Mouse (Mus musculus) hematopoietic stem cell, adult 5-6 weeks (primary cell): ENCODE results near the gene Mcam. TPM values are rescaled to one million over a fixed set of nuclear protein-coding genes. Genes with fewer than 3 reads are reported as not detected.
"Not testable (repeated sequence)": the region's sequence is repeated elsewhere in the genome, so short reads cannot be mapped to it uniquely, and the experiment has no call there.

ENCODE experiments used
- ATAC-seq, 2 experiments: fragments of 125-278 bp in 1 of 2; replicated peaks in 1 of 2; 2 replicates each; pipeline ENCODE4 v1.8.0; 2016 to 2017; ENCODE audit warnings: inconsistent platforms in 2 of 2, mild to moderate bottlenecking in 2 of 2, moderate number of reproducible peaks in 2 of 2, low read depth in 1 of 2, moderate TSS enrichment in 1 of 2; ENCODE audit not compliant: low FRiP score in 2 of 2, poor library complexity in 2 of 2, severe bottlenecking in 2 of 2, insufficient read depth in 1 of 2, low TSS enrichment in 1 of 2
- total RNA-seq: library from RNA; stranded (forward); fragments of 172-1452, 232-1000 nt; gene quantifications from 2 replicates; pipeline ENCODE4 v1.2.3, GENCODE M21; 2017

Mcam gene
- total RNA-seq, 1 experiment from 2014 or later: 1.1 TPM

DNA sequence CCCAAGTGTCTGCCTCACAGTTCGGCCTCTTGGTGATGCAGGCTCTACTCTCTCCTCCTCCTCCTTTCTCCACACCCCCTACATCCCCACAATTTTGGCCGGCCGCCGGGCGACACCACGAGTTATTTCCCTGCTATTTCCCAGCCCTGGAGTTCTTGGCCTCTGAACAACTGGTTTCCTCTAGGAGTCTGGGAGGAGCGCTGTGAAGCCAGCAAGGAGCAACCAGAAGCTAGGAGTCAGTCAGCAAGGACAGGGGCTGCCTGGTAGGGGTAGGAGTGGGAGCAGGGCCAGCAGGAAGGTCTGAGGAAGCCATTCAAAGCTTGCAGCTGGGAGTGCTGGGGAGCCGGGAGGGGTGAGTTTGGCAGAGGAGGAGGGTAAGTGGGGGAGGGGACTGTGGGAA is 27.2 kb upstream of the Mcam start, which contains the start of gene C1qtnf5:
C1qtnf5 (plus strand) TSS at position 136 of the 400 bp plus-strand sequence.
- no peak for ATAC-seq

DNA sequence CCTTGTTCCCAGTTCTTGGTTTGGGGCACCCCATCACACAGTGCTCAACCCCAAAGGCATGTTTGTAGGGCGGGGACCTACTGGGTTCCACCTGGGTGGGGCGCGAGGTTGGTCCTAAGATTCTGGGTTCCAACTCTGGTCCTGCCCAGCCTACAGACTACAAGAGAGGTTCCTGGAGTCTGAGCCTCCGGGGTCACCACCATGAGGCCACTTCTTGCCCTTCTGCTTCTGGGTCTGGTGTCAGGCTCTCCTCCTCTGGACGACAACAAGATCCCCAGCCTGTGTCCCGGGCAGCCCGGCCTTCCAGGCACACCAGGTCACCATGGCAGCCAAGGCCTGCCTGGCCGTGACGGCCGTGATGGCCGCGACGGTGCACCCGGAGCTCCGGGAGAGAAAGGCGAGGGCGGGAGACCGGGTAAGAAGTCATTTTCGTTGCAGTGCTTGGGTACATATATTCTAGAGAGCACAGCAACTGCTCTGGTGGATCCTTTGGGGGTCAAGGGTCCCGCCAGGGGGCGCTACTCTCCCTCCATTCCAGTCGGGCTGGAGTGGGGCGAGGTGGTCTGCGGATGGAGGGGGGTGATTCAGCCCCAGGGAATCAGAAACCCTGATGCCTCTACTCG is 26.6 kb upstream of the Mcam start:
- ATAC-seq: no peak

DNA sequence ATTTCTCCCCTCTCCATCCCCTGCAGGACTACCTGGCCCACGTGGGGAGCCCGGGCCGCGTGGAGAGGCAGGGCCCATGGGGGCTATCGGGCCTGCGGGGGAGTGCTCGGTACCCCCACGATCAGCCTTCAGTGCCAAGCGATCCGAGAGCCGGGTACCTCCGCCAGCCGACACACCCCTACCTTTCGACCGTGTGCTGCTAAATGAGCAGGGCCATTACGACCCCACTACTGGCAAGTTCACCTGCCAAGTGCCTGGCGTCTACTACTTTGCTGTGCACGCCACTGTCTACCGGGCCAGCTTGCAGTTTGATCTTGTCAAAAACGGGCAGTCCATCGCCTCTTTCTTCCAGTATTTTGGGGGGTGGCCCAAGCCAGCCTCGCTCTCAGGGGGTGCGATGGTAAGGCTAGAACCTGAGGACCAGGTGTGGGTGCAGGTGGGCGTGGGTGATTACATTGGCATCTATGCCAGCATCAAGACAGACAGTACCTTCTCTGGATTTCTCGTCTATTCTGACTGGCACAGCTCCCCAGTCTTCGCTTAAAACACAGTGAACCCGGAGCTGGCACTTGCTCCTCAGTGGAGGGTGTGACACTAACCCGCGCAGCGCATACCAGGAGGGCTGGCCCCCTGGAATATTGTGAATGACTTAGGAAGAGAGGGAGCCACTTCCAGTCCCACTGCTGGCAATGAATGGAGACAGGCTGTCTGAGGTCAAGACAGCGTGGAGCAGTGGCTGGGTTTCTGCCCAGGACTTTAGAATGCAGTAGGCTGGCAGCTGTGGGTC is 25.8 kb upstream of the Mcam start:
- ATAC-seq: no peak

DNA sequence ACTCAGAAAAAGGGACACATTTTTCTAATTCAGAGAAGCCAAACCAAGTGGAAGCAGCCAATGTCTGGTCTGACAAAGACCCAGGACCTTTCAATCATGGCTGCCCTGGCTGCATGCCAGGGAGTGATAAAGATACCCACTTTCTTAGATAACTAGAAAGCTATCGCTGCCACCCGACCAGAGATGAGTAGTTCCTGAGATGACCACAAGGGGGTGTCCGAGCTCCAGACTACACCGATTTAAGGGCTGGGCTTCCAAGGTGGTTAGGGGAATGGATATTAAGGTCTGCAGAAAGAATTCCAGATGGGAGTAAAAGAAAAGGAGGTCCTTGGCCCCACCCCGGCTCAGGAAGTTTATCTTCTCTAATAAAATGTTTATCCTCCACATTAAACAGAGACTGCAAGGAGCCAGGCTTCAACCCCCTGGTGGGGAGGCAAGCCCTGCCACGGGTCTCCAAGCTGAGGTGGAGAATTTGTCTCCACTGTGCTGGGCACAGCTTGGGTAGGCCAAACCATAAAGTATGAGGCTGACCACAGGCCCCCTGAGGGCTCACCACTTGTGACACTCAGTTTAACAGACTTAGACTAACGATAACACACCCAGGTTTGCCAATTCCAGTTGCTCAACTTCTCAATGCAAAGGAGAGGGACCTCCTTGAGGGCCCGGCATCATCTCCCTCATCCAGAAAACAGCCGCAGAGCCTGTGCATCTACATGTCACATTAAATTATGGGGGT is 24.7 kb upstream of the Mcam start:
- no peak for ATAC-seq

DNA sequence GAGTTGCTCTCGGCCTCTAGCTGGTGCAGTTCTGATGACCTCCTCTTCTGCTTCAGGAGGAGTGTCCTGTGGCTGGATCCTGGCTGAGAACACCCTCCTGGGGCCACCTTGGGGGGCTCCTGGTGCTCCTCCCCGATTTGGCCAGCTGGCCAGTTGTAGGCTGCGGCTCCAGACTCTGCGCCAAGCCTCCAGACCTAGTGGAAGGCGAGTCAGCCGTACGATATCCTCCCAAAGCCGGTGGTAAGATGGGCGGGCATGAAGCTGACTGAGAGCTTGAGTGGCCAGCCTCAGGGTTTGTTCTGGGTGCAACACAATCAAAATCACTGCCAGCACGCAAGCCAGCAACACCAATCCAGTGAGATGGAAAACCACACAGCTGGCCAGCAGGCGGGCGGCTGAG is 22.4 kb upstream of the Mcam start:
- not testable (repeated sequence) for ATAC-seq

DNA sequence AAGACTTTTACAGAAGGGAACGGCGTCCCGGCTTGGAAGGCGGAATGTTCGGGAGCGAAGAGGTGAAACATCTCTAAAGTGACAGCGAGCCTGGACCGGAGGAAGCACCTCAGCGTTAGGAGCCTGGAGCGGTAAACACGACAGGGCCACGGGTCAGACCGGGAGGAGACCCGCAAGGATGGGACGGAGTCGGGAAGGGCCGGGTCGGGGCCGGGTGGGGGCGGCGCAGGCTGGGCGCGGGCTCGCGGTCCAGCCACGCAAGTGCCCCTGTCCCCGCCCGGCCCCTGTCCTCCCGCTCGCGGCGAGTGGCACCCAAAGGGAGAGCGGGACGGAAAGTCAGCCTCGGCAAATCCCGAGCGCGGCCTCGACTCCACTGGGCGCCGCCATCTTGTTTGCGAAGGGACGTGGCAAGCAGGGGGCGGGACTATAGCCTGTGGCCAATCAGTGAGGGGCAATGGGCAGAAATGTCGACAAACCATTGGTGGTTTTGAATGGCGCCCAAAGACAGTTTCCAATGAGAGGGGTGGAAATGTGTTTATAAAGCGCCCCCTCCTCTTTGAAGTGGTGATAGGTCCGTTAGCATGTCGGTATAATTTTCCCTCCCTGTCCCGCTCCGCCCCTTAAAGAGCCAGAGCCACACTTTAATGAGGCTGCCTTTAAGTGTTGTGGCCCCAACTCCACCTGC is 21.0 kb upstream of the Mcam start, which contains the start of the genes Gm49380 and Rnf26:
Gm49380 (minus strand) TSS at position 396 of the 685 bp plus-strand sequence.
Rnf26 (minus strand) TSS at position 413 of the 685 bp plus-strand sequence.
- peak; percentile 95 to 97 for ATAC-seq

DNA sequence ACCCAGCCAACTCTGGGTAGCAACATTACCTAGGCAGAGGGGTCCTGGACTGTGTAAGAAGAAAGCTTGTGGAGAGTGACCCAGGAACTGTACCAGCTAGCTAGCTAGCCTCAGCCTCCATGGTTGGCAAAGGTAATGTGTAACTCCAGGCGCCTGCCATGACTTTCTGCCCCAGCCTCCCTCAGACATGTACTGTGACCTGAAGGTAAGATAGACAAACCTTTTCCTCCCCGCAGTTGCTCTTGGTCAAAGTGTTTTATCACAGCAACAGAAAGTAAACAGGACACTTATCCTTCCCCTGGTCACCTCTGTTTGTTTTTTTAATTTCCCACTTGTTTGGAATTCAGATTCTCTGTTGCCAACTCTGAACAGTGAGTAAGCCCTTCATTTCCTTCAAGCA is 19.8 kb upstream of the Mcam start:
- no peak for ATAC-seq

DNA sequence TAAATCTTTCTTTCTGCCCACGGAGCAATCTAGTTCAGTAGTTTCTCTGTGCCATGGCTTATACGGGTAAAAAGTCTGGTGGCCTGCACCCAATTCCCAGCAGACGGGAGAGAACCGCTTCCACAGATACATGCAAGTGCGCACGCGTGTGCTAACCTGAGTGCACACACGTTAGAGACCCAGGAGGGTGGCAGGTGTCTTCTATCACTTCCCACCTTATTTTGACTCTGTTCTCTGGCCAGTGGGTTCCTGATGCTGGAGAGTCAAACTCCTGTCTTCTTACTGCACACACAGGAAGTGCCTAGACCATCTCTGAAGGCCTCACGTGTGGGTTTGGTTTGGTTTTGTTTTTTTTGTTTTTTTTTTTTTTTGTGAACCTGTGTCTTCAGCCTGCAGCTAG is 18.7 kb upstream of the Mcam start:
- no peak for ATAC-seq

DNA sequence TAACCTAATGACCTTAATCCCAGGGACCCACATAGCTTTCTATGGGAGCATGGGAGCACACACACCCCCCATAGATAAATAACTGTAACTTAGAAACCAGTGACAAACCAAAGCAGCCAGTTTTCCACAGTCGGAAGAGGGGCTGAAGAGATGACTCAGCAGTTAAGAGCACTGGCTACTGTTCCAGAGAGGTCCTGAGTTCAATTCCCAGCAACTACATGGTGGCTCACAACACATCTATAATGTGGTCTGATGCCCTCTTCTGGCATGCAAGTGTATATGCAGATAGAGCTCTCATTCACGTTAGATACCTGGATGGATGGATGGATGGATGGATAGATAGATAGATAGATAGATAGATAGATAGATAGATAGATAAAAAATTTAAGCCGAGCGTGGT is 18.1 kb upstream of the Mcam start:
- no peak for ATAC-seq

DNA sequence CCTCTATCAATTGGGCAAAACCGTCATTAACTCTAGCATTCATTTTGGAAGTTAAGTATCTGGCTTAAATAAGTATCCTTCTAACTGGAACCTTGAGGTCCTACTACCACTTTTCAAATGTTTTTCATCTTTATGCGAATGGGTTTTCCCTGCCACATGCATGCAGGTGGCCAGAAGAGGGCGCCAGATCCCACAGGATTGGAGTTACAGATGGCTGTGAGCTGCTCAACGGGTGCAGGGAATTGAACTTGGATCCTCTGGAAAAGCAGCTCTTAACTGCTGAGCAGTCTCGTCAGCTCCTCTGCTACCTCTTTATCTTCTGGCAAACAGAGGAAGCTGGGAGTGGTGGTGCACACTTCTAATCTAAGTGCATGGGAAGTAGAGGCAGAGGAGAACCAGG is 15.3 kb upstream of the Mcam start:
- ATAC-seq: 0 out of 4 replicates have a peak, but pooled peaks of 1 of the 2 experiments have one; percentile 42

DNA sequence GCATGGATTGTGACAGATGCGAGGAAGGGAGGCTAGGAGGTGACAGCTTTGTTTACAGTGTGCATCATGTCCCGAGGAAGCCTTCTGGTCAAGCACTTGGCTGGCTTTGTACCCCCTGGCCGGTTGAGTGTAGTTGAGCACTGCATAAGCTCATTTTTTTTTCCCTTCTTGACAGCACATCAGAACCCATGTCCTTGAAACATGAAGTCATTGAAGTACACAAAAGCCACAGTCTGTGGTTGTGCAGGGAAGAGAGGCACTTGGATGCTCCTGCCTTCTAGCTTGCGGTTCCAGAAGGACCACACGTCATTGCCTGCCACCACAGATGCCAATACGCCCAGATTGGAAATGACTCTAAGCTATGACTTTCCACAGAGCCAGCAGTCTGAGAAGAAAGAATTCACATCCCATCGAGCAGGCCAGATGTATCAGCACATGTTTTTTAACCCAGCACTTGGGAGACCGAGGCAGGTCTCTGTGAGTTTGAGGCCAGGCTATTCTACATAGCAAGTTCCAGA is 14.3 kb upstream of the Mcam start:
- ATAC-seq: no peak

DNA sequence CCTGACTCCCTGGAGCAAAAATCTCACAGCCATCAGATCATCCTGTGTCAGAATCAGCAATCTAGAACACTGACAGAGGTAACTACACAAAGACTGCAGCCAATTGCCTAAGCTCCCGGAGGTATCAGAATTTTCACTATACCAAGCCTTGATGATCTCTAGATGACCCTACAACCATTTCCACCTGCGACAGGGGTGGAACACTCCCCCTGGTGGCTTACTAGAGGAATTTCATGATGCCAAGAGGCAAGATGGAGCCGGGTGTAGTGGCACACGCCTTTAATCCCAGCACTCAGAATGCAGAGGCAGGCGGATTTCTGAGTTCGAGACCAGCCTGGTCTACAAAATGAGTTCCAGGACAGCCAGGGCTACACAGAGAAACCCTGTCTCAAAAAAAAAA is 10.0 kb upstream of the Mcam start:
- 0 out of 4 replicates have a peak, but pooled peaks of 1 of the 2 experiments have one; percentile 42 for ATAC-seq

DNA sequence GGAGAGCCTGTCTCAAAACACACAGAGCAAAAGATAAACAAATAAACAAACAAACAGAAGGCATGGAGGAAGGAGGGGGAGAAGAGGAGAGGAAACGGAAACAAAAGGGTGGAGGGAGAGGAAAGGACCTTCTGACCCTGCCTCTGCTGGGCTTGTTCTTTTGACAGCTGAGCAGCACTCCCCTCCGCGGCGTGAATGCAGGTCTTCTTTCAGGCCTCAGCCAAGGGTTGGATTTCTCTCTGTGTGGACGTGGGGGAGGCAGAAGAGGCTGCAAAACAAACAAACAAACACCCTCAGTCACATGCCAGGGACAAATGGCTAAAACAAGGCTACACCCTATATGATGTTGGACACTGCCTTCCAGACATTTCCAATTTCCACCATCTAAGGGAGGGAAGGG is 9.2 kb upstream of the Mcam start:
- no peak for ATAC-seq

DNA sequence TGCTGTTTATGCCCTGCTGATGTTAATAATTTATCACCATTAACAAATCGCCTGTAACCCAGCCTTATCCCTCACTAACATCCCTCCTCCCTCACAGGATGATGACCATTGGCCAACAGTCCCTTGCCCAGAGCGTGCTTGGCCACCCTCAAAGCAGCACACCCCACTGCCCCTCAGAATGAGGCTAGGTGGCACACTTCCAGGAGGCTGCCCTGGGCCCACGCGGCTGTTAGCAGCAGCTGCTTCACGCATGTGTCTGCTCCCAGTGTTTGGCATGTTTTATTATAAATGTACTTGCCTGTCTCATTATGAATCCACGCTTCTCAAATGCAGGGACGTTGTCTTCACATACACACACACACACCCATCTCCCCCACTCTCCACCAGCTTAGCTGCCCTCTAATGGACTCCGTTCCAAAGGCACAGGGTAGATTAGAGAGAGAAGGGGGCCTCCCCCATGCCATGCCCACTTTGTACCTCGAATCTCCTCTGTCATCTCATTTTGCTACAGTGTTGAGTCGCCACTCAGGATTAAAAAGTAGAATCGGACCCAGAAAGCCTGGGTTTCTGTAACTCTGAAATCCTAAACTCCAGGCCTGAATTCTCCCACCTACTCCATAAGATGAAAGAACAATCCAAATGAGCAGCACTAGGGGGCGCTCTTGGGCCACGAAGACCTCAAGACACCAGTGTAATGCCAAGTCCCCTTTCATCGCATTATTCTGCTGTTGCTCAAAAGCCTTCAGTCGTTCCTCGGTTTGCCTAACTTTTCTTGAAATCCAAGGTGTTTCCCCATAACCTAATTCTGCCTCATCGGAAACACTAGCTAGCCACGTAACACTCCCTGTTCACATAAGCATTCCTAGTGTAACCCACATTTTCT is 8.5 kb upstream of the Mcam start:
- ATAC-seq: peak; percentile 53 to 81; a peak in 2 of 4 replicates

DNA sequence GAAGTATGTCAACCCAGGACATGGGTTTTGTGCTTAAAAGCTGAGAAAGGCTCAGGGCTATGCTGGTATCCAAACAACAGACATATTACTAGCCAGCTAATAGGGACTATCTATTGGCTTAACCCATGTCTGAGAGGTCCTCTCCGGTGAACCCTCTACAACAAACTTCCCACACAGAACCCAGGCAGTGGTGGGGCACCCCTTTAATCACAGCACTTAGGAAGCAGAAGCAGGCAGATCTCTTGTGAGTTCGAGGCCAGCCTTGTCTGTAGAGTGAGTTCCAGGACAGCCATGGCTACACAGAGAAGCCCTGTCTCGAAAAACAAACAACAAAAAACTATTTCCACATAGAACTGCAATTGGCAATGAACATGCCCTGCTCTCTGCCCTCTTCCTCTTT is 7.5 kb upstream of the Mcam start:
- no peak; a peak in 1 of 4 replicates for ATAC-seq

DNA sequence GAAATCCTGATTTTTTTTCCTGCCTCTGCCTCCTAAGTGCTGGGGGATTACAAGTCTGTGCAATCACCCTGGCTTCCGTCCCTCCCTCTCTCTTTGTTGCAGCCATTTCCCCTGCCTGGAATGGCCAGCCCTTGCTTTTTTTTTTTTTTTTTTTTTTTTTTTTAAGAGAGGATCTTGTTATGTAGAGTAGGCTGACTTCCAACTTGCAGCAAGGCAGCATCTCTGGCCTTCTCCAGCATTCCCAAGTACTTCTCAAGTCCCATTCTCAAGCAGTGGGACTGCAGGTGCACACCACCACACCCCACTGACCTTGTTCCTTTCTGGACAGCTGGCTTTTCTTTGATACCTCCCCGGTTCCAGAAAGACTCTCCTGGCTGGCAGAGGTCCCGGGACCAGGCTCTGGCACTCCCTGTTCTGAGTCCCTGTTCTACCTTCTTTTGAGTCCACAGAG is 6.9 kb upstream of the Mcam start:
- ATAC-seq: no peak
